Mouse (Mus musculus): ENCODE results near the gene Akap8.

Akap8 gene

DNA sequence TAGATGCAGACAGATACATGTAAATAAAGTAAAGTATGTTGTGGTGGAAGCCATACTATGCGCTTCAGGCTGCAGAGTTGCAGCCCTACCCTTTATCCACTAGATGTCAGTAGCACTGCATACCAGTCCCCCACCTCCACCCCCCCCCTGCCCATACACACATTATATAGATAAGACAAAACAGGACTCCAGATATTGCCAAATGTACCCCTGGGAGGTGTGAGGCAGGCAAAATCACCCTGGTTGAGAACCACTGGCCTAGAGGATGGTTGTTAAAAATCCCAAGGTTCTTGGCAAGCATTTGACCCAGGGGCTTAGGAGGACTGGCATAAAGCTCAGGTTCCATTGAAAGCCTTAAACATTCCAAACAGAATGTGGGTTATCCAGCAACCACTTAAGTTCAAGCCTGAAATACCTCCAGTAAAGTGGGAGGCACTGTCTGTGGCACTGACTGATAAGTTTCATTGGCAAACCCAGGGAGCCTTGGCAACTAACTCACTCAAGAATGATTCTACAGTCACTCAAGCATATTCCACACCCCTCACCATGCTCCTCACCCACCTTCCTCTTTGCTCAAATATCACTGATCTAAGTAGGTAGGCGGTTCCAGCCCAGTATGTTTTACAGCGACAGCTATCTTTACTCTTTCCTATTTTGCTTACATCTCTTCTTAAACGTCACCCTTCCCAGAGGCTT lies 28.1 kb upstream of the Akap8 start:
- peak; percentile 61 for DNase-seq (ENCODE audit: extremely low spot score)

DNA sequence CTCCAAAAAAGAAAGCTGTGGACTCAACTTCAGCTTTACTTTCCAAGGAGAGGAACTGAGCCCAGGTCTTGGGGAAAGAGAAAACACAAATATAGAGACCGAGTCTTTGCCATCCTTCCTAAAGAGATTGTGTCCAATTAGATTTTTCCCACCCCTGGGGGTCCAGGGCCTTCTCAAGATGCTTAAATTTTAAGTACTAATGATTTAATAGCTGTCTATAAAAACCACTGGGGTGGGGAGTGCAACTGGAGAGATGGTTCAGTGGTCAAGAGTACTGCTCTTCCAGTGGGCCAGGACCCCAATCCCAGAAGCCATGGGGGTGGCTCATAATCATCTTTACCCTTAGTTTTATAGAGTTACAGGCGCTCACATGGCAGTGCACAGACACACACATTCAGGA lies 27.4 kb upstream of the Akap8 start:
- DNase-seq (ENCODE audit: extremely low spot score): no peak

DNA sequence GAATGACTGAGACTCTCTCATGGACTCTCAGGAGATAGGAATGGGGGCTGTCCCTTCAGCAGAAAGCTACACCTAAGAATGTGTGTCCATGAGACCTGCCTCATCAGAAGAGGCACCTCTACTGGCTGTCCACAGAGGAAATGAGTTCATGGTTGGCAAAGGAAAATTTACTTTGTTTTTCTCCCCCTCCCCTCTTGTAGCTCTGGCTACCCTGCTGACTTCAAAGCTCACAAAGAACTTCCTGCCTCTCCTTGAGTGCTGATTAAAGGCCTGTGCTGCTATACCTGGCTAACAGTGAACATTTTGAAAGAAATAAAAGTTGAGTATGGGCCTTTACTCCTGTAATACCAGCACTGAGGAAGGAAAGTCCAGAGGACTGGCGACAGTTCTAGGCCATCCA lies 20.1 kb upstream of the Akap8 start:
- DNase-seq (ENCODE audit: extremely low spot score): no peak

DNA sequence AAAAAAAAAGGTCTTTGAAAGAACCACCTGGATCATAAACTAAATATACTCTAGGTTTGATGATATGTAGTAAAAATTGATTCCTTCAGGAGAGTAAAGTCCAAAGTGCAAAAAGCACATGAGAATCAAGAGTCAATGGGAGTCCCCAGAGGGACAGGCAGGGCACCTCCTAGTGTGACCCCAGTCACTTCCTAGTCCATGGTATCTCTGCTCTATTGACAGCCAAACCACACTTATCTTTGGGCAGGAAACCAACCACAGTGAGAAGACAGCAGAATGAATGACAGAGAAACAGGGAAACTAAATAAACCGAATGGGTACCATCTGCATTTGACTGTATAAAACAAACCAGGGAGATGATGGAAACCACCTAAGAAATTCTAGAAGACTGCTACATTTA lies 19.1 kb upstream of the Akap8 start:
- no peak for DNase-seq (ENCODE audit: extremely low spot score)

DNA sequence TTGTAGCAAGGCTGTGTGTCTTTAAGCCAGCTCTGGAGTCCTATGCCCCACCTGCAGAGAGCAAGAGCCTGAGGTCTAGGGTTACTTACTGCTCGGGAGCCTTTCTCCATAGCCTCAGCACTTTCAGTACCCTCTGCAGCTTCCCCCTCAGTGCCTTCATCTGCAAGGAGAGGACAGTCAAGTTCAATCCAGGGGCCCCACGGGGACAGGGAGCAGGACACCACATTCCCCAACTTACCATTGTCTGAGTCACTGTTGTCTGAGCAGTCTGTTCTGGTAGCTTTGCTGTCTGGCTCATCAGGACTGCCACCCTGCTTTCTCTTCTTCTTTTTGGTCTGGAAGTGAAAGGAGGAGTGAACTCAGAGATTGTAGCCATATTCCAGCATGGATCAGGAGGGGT lies 14.8 kb upstream of the Akap8 start:
- no peak for DNase-seq (ENCODE audit: extremely low spot score)

DNA sequence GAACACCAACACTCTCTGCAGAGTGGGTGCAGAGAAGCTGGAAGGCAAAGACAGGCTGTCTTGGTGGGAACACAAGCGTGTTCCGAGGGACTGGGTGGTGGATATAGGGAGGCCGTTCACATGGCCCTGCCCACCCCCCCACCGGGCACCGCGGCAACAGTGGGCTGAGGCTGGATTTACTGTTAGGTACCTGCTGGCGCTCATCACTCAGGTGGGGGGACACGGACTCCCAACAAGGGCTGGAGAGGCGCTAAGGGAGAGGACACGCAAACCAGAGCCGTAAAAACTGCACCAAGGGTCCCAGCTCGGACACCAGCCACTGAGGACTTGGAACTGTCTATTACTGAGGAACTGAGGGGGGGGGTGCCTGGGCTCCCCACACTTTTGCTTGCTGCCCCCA lies 13.9 kb upstream of the Akap8 start:
- no peak for DNase-seq (ENCODE audit: extremely low spot score)

DNA sequence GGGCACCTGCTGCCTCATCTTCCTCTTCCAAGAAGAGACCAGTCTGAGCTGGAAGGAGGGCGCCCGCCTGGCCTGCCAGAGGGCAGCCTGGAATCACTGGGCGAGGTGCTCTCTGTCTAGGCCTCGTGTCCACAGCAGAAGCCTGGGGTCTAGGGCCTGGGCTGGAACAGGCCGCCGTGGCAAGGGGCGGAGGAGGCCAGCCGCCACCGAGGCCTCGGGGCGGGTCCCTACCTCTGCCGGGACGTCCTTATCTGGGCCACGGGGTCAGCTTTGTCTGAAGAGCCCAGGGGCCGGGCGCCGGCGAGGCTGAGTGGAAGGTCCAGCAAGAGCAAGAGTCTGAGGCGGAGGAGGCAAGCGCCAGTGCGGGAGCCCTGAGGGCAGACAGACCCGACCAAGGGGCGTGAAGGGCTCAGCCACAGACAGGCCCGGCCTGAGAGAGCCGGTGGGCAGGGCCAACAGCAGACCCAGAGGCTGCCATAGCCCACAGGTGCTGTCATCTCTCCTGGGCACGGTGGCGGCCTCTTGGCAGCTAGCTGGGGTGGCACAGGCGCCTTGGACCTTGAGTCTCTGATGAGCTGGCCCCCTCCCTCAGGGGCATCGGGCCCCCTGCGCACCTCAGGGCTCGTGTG lies 12.8 kb upstream of the Akap8 start:
- no peak for DNase-seq (ENCODE audit: extremely low spot score)

DNA sequence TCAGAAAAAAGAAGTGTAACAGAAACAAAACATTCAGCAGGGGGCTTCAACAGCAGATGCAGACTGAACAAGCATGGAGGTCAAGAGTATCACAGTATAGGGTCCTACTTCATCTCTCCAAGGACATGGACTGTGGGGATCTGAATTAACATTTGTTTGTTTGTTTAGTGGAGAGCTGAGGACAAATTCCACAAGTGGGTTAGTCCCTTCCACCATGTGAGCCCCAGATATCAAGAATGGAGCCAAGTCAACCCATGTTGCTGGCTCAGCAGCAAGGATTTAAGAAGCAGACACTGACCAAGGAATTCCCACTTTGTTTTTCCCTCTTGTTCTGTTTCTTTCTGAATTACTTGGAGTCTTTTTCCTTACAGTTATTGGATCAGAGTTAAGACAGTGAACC lies 6.5 kb upstream of the Akap8 start:
- no peak for DNase-seq (ENCODE audit: extremely low spot score)

DNA sequence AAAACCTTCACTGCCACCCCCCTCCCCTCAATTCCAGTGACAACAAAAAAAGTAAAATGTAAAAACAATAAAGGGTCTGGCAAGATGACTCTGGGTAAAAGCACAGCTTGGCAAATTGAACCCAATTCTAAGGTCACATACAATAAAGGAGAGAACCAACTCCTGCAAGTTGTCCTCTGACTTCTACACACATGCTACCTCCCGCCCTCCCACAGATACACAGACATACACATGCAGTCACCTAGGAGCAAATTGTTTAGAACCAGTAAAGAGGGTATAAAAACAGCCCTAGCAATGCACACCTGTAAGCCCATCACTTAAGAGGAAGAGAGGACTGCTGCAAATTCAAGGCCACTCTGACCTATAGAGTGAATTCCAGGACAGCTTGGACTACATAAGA lies 1.8 kb upstream of the Akap8 start:
- no peak for DNase-seq (ENCODE audit: extremely low spot score)

DNA sequence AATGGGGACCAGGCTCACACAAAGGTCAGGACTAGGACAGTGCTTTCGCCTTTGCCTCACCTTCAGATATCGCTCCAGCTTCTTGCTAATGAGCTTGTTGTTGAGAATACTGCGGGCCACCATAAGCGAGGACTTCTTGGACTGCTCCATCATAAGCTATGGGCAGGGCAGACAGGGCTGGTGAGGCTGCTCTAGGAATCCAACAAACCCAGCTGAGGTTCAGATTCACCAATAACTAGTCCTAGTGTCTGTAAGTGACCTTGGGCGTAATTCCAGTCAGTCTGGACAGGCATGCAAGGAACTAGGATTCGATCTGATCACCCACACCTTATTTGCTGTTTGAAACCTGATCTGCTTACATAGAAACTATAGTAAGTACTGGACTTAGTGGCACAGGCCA lies 798 bp upstream of the Akap8 start:
- DNase-seq (ENCODE audit: extremely low spot score): no peak

DNA sequence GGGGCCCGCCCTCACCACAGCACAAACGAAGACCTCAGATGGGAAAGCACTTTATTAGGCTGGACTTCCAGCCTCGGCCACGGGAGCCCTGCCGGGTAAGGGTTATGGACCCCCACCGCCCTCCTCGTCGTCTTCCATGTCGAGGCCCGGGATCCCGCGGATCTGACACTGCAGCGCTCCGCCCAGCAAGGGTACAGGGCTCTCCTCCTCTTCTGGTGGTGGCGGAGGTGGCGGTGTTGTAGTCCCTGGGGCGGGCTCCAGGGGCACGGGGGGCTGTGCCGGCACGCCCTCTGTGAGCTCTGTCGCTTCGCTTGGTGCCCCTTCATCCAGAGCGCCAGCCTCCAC lies 324 bp upstream of the Akap8 start:
- DNase-seq (ENCODE audit: extremely low spot score): no peak

DNA sequence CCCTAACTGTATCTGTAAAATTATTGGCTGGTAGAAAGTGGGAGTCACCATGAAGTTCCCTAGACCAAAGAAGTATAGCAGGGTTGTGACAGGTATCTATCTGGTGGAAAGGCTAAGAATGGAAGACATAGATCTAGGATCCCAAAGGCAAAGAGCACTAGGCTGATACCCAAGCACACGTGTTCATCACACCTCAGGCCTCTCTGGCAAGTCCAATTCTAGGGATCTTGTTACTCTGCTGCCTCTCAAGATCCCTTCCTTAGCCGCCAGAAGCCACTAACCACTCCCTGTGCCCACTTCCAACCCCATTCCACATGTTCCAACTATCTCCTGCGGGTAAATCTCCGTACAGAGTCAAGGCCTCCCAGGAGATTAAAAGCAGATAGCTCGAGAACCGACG lies 1.1 kb downstream of the Akap8 start:
- DNase-seq (ENCODE audit: extremely low spot score): no peak

DNA sequence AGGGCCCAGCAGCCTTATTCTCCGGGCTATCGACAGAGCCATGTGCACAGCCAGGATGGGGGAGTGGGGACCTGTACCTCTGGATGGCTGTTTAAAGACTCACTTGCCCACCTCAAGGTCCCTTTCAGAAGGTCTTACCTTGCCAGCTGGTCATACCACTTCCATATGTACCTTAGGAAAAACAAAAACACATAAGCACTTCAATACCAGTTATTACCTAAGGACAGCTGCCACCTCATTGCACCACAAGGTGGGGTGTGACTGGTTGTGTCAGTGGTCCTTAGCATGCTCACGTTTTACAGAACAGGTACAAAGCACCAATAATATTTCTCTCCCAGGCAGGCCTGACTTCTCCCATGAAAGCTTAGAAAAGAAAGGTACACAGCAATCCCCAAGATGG lies 3.3 kb downstream of the Akap8 start:
- DNase-seq (ENCODE audit: extremely low spot score): no peak

DNA sequence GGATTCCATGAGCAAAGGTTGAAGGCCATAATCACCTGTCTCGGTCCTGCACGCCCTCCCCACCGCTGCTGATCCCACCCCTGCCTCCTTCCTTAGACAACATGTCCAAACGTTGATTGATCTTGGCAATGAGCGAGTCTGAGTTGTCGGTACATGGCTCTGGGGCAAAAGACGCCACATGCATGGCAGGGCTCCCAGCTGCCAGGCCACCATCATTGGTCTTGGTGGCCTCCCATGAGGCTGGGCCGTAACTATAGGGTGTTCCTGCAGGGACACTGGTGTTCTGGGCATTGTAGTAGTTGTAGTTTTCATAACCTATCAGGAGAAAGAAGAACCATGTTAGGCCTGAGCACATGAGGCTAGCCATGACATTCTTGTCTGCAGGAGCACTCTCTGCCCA lies 4.0 kb downstream of the Akap8 start:
- DNase-seq (ENCODE audit: extremely low spot score): no peak

DNA sequence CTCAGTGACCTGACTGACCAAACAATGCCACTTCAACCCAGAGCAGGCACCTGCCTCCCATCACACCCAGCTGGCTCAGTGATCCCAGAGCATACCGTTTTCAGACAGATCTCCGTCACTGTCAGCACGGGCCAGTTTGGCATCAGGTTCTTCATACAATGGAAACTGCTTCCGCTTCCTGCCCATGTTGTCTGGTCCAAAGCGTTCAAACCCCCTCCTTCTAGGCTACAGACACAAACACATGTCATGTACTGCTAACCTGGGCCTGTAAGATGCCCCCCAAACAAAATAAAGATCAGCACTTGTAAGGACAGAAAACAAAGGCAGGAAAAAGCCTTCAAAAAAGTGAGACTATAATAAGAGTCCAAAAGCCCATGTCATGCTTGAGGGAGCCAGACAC lies 5.5 kb downstream of the Akap8 start:
- no peak for DNase-seq (ENCODE audit: extremely low spot score)

DNA sequence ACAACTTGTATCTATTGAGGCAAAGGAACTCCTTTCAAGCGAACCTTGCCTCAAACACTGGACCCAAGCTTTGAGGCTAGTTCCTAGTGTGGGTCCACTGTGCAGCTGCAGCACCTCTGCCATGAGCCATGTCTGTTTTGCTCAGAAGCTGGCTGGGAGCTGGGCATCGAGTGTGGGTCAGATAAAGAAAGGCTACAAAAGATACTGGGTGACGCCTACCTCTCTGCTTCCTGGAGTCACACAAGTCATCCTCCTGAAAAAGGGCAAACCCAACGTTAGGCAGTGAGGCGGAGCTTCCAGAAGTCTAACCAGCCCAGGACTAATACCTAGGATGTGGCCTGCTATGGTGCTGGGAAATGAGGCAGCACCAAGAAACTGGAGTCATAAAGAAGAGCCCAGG lies 7.1 kb downstream of the Akap8 start:
- no peak for DNase-seq (ENCODE audit: extremely low spot score)

DNA sequence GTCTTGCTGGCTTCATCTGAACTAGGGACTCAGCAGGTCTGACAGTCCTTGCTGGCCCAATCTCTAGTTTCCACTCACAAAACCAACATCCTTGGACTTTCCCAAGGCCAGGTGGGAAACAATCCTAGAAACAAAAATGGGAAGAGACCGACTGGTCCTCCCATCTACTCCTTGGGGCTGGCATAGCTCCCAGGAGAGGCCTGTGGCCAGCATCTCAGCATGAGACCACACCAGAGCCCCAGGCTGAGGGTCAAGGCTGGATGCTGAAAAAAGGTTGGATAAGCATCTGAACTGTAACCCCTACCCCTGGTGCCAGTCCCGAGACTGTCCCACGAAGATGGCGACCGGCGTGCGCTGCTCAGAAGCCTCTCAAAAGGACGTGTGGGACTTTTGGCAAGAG lies 8.2 kb downstream of the Akap8 start:
- DNase-seq (ENCODE audit: extremely low spot score): no peak

DNA sequence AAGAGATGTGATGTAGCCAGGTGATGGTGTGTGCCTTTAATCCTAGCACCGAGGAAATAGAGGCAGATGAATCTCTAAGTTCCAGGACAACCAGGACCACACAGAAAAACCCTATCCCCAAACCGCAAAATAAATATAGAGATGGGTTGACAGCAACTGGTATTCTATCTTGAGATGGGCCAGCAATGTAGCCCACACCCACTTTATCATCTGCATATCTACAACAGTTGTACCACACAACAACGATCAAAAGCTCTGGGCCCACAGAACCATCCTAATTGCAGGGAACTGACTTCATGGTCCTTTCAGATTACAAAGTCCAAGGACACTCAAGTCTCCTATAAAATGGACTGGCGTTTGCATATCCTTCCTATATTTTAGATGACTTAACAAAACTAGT lies 13.1 kb downstream of the Akap8 start:
- no peak for DNase-seq (ENCODE audit: extremely low spot score)

DNA sequence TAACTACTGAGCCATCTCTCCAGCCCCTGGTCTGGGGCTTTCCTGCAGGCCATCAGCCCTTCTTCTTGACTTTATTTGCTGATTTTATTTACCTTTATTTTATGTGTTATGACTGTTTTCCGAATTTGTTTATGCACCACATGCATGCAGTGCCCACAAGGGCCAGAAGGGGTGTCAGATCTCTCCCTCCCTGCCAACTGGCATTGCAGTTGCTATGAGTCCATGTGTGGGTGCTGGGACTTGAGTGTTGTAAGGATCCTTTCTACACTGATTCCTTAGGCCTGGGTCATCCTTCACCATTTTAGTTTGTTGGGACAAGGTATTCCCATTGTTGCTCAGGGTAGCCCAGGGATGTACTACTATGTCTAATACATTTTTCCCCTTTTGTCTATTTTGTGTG lies 22.9 kb downstream of the Akap8 start:
- DNase-seq (ENCODE audit: extremely low spot score): no peak

DNA sequence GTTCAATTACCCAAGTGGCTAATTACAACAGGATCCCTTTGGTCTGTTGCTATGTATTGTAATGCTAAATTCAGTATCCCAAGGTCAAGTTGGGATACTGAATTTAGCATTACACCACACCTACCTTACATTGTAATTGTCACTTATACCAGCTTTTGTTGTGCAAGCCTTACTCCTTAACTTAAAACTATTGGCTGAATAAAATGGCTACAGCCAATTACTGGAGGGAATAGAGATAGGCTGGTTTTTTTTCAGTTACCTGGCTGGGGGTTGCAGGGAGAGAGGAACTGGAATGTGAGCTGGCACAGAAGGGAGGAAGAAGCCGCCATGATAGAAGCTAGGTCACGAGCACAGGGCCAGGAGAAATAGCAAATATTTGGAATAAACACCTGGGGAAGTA lies 25.1 kb downstream of the Akap8 start:
- no peak for DNase-seq (ENCODE audit: extremely low spot score)

DNA sequence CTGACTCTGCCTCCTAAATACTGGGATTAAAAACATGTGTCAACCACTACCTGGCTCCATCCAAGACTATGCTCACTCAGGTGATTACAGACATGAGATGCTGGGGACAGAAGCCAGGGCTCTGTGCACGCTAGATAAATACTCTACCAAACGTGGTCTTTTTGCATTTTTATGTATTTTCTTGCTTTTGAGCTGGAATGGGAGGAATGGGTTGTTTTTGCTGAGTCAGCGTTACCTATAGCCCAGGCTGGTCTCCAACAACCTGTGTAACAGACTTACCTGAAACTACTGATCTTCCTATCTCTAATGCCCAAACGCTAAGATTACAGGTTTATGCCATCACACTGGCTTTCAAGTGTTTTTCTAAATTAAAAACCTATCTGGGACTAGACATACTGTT lies 25.9 kb downstream of the Akap8 start:
- DNase-seq (ENCODE audit: extremely low spot score): no peak

DNA sequence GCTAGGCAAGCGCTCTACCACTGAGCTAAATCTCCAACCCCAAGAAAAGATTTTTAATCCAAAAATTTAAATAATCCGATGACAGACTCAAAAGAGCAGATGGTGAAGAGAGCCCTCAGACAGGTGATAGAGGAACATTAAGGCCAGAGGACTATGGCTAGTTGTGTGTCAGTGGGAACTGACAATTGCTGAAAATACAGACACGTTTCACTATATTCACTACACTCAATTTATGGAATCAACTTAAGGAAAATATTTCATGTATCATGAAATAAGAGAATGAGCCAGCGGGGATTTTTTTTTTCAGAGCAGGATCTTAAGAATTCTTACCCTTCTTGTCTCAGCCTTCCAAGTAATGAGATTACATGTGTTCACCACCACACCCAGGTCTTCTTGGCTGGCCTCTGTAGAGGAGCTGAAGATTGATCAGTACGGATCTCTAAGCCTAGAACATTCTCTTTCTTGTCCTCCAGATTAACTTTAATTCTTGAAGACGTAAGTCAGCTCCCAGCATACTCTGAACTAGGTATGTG lies 35.8 kb downstream of the Akap8 start:
- DNase-seq (ENCODE audit: extremely low spot score): no peak

DNA sequence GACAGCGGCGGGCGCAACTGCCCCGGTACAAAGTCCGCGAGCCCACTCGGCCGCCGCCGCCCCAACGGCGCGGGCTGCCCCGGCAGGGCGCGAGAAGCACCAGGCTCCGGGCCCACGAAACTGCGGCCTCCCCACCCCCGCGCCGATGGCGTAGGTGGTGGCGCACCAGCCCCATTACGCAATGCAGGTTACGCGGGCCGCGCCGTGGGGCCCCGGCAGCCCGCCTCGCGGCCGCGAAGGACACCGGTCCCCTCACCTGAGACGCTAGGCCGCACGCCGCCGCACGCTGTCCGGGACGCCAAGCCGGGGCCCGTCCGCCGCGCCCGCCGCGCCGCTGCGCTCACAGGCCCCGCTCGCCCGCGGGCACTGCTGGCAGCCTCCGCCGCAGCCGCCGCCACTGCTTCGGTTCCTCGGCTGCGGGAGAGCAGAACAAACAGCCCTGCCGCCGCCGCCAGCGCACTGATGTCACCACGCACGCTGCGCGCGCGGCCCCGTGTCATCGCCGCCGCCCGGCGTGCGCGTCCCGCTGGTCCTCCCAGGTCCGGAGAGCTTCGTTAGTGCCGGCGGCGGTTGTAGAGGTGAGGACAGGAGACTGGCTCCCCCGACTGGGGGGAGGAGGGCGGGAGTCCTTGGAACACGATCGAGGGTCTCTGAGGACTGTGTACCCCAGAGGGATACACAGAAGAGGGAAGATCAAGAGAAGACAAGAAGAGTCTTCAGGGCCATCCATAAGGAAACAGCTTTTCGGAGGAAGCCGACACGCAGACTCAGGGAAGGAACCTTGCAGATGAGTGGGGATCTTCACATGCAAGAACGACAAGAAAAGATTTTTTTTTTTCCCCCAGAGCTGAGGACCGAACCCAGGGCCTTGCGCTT lies 36.5 kb downstream of the Akap8 start, which contains the start of gene Brd4:
Gene Brd4, minus strand, starts transcription at position 461 of the 876 bp plus-strand sequence.
- DNase-seq (ENCODE audit: extremely low spot score): peak; percentile 94
